Mouse (Mus musculus) T-cell, adult 2 months (primary cell): ENCODE data around the gene G3bp1.

ENCODE experiments used
- DNase-seq: peaks from one replicate; pipeline ENCODE4 v3.0.0; 2022; ENCODE audit warnings: low spot score

Gene G3bp1

GRCm38 (mm10) chr11:55469048-55469843 is at the start of gene G3bp1:
TSS of gene G3bp1 (plus strand) at chr11:55469685.
- peak; percentile 99 for DNase-seq

GRCm38 (mm10) chr11:55422978-55423377 is 46.5 kb upstream of the G3bp1 start, which contains the start of gene Sparc:
TSS of gene Sparc (minus strand) at chr11:55423183.
- DNase-seq, result no peak

DNA sequence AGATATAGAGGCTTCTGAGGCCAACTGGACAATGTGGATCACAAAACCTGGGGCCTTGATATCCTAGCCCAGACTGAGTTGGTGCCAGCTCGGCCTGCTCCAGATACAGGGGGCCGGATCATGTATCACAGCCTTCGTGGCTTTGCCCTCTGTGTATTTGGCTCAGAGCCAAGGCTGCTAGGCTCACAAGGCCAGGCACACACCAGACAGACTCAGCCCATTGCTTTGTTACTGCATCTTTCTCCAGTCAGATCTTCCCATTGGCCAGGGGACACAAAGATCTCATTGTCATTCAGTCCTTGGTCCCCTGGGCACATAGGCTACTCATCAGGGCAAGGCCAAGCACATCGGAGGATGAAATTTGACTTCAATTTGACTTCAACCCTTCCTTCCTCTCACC is 45.7 kb upstream of the G3bp1 start:
- no peak for DNase-seq

- DNase-seq, result no peak
Observed at GRCm38 (mm10) chr11:55424746-55425360, 44.6 kb upstream of the G3bp1 start.

- DNase-seq, result no peak
Observed at GRCm38 (mm10) chr11:55428186-55429012, 41.1 kb upstream of the G3bp1 start.

- no peak for DNase-seq
Observed at GRCm38 (mm10) chr11:55429973-55430372, 39.5 kb upstream of the G3bp1 start.

DNA sequence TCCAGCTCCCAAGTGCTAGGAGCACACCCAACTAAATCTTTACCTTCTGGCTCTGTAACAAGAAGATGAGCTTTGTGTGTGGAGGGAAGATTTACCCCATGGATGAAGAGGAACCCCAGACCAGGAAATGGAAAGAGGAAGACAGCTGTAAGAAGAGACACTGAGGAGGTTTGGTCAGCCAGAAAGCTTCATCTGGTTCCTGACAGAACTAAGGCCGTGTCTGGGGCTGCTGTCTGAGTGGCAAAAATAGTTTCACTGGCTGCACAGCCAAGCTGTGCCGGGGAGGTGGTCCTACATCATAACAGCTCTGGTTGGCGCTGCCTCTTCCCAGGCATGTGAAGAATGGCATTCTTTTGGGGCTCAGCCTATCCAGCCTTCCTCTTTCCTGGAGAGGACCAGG is 36.5 kb upstream of the G3bp1 start:
- DNase-seq, result no peak

DNA sequence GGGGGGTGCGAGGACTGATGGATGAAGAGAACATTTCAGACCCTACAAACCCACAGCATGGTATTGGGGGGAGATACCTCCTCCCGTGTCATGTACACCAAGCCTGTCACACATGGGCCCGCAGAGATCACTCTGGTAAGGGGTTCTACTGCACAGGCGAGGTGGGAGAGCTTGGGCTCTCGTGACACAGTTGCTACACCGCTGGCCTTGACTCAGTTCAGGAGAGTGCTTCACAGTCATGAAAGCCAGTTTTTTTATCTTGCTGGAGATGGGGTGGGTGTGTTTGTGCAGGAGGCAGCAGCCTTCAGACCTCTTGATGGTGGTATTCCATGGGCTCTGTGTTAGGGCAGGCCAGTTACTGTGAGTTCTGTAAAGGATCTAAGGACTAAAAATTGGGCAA is 33.4 kb upstream of the G3bp1 start:
- no peak for DNase-seq

GRCm38 (mm10) chr11:55438031-55438430 is 31.5 kb upstream of the G3bp1 start:
- no peak for DNase-seq

- DNase-seq, result no peak
Observed at GRCm38 (mm10) chr11:55439718-55440117, 29.8 kb upstream of the G3bp1 start.

DNA sequence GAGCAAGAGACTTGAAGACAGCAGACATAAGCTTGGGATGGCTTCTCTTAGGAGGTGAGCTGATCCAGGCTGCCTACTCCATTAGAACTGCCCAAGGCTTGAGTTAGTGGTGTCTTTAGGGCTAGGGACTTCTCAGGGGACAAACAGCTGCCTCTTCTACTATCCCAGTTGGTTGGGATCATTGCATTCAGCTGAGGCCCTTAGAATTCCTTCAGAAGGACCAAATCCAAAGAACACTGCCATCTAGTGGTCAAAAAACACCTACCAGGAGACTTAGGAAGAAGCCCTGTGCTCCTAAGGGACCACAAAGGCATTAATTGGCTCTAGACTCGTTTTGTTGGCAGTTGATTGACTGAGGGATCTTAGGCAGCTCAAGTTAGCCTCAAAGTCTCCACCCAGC is 24.7 kb upstream of the G3bp1 start:
- DNase-seq, result no peak

- DNase-seq, result peak; percentile 41
Observed at GRCm38 (mm10) chr11:55446579-55446978, 22.9 kb upstream of the G3bp1 start.

DNA sequence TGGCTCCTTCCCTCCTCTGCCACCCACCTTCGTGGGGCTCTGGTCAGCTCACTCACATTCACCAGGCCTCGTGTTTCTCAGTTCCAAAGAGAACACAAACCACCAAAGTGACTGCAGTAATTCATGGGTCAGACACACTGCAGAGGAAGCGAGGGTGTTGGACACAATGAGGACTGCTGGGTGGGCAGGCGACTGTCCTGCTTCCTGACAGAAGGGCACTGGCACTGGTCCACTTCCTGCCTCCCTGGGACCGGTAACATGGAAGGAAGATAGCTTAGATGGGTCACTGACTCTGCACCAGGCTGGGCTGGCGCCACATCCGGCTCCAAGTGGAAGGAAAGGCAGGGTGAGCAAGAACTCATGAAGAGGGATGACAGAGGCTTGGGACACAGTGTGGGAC is 20.0 kb upstream of the G3bp1 start:
- DNase-seq, result no peak

DNA sequence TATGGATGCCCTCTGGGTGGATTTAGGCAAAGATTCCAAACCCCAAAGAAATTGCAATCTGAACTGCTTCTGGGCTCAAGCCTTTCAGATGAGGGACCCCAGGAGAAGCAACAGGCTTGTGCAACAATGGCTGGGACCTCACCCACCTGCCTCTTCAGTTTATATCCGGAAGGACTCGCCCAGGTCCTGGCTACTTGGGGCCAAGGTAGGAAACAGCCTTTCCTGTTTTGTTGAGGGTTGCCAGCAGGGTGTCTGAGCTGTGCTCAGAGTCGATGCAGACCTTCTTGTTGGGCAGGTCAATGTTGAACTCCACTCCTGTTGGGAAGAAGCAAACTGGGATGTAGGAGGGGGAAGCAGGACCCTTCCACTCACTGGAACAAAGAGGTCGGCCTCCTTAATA is 19.2 kb upstream of the G3bp1 start:
- no peak for DNase-seq

DNA sequence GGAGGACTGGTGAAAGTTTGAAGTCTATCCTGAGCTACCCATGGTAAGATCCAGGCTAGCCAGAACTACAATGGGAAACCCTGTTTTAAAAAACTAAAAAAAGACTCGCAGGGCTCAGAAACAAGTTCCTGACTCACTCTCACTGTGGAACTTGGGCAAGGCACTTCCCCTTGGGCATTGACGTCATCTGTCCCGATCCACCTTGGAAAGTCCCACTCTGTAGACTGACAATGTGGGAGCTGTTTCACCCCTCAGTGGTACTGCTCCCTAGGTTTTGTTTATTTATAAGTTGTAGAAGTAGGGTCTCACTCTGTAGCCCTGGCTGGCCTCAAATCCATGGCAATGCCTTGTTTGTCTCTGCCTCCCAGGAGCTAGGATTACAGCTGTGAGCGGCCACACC is 15.8 kb upstream of the G3bp1 start:
- DNase-seq, result no peak

GRCm38 (mm10) chr11:55455166-55455565 is 14.3 kb upstream of the G3bp1 start:
- DNase-seq, result no peak

- DNase-seq, result no peak
Observed at GRCm38 (mm10) chr11:55458501-55458900, 11.0 kb upstream of the G3bp1 start.

DNA sequence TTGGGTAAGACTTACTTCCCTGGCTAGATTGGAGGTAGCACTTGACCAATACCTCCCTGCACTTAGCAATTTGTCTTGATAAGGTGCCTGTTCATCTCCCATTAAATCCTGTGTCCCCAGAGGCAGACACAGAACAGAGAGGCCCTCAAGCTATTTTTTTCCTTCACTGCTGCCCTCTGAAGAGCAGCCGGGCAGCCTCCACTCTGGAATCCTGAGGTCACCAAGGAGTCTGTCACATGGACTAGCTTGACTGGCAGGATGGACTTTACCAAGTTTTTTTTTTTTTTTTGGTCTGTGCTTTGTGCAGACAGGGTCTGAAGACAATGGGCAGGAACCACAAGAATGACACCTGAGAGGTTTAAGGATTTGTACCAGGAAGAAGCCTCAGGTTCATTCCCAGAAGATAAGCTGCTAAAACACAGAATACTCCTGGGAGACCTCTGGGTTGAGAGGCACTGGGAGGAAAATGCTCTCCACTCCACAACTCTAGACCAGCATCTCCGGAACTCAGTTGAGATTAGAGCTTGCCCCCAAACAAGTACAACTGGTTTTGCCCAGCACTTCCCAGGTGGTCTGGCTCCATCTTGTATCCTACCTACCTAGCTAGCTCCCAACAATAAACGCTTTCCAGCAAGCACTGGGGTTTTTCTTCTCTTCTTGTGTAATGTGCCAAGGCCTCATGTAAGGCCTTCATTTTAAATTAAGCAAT is 9.5 kb upstream of the G3bp1 start:
- DNase-seq, result no peak

DNA sequence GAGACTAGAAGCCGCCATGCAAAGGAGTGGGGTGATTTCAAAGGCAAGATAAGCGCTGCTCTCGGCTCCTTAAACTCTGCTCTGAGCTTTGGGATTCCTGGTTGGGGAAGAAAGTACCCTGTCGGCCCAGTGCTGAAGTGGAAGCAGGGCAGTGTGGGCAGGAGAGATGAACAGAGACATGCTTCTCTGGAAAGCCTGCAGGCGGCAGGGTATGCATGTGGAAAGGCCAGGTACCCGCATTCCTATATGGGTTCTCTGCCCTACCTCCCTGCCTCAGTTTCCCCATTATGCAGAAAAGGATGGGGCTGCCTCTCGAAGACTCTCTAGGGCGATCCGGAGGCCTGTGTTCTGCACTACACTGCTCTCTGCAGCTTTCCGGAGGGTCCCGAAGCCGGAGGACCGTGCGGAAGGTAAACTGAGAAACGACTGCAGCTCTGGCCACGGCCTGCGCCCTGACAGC is 8.9 kb upstream of the G3bp1 start:
- peak; percentile 10 for DNase-seq

DNA sequence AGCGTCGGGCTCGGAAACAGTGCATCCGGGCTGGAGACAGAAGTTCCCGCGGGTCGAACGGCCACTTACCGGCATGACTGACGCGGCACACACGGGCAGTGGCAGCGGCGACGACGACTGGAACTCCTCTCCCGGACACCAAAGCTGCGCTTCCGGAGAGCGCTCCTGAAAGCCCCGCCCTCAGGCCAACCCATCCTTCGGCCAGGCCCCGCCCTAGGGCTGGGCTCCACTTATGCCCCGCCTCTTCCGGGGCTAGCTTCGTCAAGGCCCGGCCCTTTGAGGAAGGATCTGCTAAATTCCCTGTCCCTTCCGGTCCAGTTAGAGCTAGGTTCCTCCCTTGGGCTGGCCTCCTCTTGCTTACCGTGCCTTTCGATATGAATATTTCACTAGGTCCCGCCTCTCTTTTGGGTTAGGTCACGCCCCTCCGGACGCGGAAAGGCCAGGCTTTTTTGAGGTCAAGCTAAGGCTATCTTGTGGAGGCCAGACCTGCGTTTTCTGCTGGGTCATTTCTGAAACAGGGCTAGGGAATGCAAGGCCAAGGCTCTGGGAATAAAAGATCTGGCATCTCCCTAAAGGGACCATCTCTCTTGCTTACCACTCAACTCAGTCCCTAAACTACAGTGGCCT is 8.4 kb upstream of the G3bp1 start, which contains the start of gene Atox1:
TSS of gene Atox1 (minus strand) at position 221 of the 627 bp plus-strand sequence.
- DNase-seq, result peak; percentile 86

GRCm38 (mm10) chr11:55462149-55462548 is 7.3 kb upstream of the G3bp1 start:
- no peak for DNase-seq
